Mouse (Mus musculus) bone marrow macrophage, adult 2 months (primary cell): ENCODE measurements around the gene P2ry14.

Source experiments
- CTCF ChIP-seq: IDR thresholded peaks from 2 replicates; pipeline ENCODE4 v1.5.1; 2012; ENCODE audit warnings: low read depth, mild to moderate bottlenecking, low read length, moderate library complexity
- POLR2A ChIP-seq: IDR thresholded peaks from 2 replicates; pipeline ENCODE4 v1.6.1; 2012; ENCODE audit warnings: mild to moderate bottlenecking, low read depth, low read length, borderline replicate concordance

DNA sequence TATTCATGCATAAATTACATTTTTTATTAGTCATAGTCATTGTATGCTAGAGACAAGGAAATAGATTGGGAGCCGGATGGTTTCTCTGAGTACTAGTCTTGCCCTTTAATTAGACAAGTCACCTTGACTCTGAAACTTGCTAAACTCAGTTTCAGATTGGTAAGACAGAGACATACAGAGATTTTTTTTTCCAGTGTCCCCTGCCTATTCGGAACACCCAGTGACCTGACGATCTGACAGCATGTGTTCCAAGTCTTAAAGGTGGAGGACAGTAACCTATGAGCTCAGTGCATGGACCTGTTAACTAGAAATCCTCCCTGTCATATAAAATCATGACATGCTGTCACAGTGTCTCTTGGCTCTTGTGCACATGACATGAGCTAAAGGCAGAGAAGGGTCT is 23.9 kb downstream of the P2ry14 start:
- TF ChIP-seq CTCF, result no peak
- no peak for TF ChIP-seq POLR2A
